Mouse (Mus musculus) cerebellum, adult 9-10 months (tissue): ENCODE data around the gene Rbm33.

Experiments
- DNase-seq: peaks from one replicate; pipeline ENCODE4 v3.0.0; 2022

Rbm33 gene

DNA sequence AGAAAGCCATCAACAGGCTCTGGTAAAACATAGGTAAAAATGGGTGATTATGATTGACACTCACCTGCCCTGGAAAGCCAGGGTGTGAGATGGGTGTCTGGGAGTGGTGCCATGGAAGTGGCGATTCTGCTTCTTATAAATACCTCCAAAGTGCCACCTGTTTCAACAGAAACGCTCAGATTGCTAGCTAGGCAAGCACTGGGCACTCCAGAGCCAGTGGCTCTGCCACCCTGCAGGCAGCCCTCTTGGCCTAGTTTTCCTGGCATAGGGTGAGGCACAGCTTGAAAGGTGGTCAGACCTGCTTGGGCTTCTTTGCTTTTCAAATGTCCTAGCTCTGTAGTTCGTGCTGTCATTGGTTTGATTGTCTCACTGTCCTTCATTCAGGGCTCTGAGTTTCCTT, 97.2 kb downstream of the Rbm33 start:
- peak; percentile 57 for DNase-seq

DNA sequence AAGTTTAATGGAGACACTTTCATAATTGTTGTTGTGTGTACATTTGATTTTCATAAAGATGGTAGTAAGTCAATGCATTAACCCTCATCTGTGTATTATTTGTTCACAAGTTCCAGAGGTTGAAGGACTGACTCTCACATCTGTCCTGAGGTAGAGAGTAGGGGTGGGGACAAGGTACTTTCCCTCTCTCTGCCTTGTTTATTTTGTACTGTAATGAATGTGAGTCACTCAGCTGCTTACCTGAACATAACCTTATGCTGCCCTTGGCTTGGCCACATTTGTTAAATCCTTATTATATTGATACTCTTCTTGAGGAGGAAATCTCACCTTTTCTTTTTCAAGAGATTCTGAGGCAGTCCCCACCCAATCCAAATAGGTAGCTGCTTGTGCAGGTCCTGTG, 99.1 kb downstream of the Rbm33 start:
- no peak for DNase-seq

GRCm38 (mm10) chr5:28418734-28419133, 101.8 kb downstream of the Rbm33 start:
- no peak for DNase-seq

DNA sequence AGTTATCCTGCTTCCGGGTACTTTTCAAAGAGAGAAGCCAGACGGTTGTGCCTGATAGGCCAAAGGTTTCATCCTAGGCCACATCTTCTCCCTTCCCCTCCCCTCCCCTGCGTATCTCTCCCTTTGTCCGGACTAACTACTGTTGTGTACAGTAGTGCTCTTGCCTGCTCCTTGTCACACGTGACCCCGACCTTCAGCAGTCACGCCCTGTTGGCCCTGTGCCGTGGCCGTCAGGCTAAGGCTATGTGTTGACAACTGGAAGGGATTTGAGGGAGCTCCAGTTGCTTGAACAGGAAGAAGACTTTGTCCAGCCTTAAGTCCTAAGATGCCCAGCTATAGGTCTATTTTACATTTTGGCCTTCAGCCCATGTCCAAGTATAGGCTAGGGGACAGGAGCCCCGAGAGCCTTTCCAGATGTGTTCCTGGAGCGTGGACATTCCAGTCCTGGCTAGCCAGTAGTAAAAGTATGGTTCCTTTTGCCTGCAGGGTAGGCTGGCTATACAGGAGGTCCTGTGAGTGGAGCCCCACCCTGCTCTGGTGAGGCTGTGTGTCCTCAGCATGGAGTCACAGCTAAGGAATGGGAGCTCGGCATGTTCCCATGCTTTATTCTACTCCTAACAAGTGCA, 102.8 kb downstream of the Rbm33 start:
- DNase-seq: no peak

DNA sequence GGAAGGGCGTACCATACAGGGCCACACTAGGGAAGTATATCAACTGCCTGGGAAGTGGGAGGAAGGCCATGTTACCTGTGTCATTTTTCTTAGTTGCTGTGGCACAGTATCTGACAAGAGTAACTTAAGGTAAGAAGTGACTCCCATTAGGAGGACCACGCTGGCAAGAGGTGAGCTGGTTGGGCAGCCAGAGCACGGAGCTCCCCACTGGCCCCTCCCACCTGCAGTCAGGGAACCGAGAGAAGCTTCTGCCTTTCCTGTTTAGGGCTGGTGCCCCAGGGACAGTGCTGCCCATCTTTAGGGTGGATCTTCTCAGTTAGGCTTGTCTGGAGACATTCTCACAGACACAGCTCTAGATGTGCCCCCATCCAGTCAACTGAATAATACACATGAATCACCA, 106.9 kb downstream of the Rbm33 start:
- no peak for DNase-seq

GRCm38 (mm10) chr5:28425926-28426325, 109.0 kb downstream of the Rbm33 start:
- DNase-seq: no peak

DNA sequence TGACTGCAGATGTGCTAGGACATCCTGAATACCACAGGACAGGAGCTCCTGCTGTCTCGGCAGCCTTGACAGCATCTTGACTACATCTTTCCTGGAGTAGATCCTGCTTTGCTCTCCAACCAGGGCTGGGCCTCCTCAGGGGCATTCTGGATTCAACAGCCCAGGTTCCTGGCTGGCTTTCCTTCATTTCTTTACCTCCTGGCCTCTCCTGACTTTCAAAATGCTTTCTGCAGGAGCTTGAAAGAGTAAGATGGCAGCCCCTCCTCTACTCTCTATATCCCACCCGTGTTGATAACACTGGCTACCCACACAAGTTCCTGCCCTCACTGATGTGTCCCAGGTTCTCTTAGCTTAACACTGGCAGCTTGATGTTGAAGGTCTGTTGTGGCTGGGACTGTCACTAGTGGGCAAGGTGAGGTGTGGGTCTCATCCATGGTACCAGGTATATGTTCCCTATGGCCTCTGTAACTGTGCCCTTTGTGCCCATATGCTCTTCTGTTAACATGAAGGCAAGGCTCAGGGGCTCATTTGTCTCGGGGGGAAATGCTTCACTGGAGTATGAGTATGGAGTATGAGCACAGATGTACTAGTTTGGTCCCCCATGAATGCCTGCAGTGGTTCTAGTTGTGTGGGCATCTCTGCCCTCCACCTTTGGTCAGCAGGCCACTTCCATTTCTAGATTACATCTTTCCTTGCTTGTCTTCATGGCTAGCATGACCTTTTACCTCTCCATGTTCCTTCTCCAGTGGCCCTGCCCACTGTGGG, 133.4 kb downstream of the Rbm33 start:
- DNase-seq: no peak

DNA sequence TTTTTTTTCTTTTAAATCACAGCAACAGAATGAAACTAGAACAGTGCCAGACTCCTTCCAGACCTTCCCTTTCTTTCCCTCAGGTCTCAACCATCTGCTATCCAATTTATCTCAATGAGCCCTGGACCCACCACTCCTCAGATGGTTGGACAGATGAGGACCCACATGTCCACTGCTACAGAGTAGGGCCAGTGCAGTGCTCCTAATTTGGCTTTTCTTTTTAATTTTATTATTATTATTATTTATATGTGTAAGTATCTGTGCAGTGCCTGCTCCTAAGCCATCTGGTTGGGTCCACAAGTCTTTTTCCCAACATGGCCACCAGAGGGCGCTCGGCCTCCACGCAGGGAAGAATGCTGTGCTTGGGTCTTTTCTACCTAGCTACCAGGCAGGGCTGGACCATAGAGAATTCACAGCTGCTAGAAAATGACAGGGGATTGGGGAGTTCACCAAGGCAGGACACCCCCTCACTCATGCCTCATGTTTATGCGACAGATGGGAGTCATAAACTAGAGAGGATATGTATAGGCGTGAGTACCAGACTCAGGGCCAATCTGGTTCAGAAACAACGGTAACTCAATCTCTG, 134.2 kb downstream of the Rbm33 start:
- peak; percentile 78 for DNase-seq

DNA sequence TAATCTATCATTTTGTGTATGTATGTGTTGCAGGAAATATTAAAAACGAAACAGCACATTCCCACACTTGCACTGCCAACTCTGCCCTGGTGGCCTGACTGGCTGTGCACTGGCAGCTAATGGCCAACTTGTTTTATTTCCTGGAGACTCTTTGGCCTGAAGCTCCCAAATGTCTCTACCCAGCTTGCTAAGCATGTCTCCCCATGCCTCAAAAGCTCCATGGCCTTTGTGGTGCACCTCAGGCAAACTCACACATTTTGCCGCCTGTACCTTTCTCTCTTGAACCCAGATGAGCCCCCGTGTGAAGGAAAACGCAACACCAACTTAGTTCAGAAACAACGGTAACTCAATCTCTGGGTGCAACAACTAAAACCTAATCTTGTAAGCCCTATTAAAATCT, 136.2 kb downstream of the Rbm33 start:
- DNase-seq: no peak

GRCm38 (mm10) chr5:28453523-28453922, 136.6 kb downstream of the Rbm33 start:
- no peak for DNase-seq

- no peak for DNase-seq
These were observed 137.6 kb downstream of the Rbm33 start for GRCm38 (mm10) chr5:28454546-28454945.

GRCm38 (mm10) chr5:28455721-28456120, 138.8 kb downstream of the Rbm33 start:
- DNase-seq: no peak

- no peak for DNase-seq
These were observed 139.4 kb downstream of the Rbm33 start for GRCm38 (mm10) chr5:28456366-28456765.

- DNase-seq: no peak
These were observed 141.2 kb downstream of the Rbm33 start for GRCm38 (mm10) chr5:28457921-28458641.

DNA sequence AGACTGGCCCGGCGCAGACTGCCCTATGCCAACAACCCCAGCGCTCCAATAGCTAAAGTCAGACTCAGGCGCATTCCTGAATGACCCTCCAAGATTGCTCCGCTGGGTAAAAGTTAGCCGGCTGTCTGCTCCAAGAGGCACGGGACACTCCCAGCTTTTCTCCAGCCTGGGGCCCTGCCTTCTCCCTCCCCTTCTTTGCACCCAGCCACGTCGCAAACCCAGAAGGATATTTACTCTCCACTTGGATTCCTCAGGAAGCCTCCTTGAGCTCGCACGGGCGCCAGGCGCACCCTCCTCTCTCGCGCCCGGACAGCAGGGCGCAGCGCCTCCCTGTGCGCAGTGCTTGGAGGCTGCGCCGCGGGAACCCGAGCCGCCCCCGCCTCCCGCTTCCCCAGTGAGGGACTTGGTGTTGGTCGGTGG, 141.9 kb downstream of the Rbm33 start:
- no peak for DNase-seq

DNA sequence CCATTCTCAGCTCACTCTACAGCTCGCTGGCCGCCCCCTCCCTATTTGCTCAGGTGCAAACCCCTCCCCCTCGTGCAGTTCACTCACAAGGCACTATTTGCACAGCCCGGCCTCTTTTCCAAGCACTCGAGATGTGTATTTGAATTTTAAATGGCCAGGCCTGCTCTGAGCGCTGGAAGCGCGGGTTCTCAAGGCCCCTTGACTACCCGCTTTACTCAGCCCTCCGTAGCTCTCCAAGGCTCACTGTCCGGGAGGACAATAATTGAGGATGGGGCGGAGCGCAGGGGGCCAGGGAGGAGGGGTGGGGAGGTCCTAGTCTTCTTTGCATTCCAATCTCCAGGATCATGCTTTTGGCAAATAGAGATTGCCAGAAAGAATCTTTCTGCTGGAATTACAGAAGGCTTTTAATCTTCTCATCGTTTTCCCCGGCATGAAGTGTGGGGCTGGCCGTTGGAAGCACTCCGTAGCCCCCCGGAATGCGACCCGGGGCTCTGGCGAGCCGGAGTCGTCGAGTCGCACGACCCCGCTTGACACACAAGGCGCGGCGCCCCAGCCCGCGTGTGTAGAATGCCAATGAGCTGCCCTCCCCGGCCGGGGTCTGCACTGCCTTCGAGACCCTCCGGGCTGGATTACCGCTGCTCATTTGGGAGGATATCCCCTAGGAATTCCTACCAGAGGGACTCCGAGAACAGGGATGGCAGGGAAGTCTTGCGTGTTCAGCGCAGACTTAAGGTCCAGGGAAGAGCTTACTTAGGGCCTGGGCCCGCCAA, 142.7 kb downstream of the Rbm33 start:
- no peak for DNase-seq

GRCm38 (mm10) chr5:28460556-28461350, 143.8 kb downstream of the Rbm33 start:
- DNase-seq: no peak

GRCm38 (mm10) chr5:28461376-28461775, 144.5 kb downstream of the Rbm33 start:
- no peak for DNase-seq

GRCm38 (mm10) chr5:28462741-28463590, 146.0 kb downstream of the Rbm33 start:
- no peak for DNase-seq

GRCm38 (mm10) chr5:28463656-28464055, 146.7 kb downstream of the Rbm33 start:
- no peak for DNase-seq
